Mouse (Mus musculus): ENCODE results near the gene Eif3c. TPM values are rescaled to one million over a fixed set of nuclear protein-coding genes. Genes with fewer than 3 reads are reported as not detected.

The Eif3c gene
- total and polyA plus RNA-seq, 2 experiments, result 64.1 to 79.4 TPM

DNA sequence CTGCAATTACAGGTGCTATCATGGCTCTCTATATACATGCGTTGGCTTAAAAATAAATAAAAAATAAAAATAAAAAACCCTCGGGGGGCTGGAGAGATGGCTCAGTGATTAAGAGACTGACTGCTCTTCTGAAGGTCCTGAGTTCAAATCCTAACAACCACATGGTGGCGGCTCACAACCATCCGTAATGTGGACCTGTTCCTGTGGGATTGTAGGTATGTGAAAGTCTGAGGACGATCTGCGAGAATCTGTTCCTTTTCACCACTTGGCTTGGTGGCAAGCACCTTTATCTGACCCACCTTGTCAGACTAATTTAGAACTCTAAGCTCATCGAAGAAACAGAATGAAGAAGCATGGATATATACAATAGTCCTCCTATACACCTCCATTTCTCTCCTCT is 66.8 kb downstream of the Eif3c start:
- Histone ChIP-seq H3K4me3 (ENCODE audit: insufficient read depth, low read depth, low read length) (no peak overlapping the region), H3K4me1 (ENCODE audit: control insufficient read depth, insufficient read depth, low read length) (no peaks in the 10 kb centered on the region; the same call in 1 of the 2 replicates), H3K9ac (ENCODE audit: low read depth, low read length) (no peak overlapping the region), H3K27ac (replicated peaks; ENCODE audit: insufficient read depth, low read depth, low read length) (no peak overlapping the region), H3K36me3 (ENCODE audit: control insufficient read depth, insufficient read depth, low read length) (peaks cover 61% of the 10 kb centered on the region), H3K27me3 (ENCODE audit: control insufficient read depth, insufficient read depth, low read length) (no peaks in the 10 kb centered on the region), H3K79me2 (ENCODE audit: control insufficient read depth, insufficient read depth, low read length) (peaks cover 4% of the 10 kb centered on the region; the same call in 1 of the 2 replicates)
- TF ChIP-seq POLR2A (IDR thresholded peaks at IDR 0.05; ENCODE audit: extremely low read depth, insufficient read depth, low read length) (no peak), CTCF (IDR thresholded peaks at IDR 0.05; ENCODE audit: low read depth, low read length) (no peak)
- 96% methylated on average over 7 of the region's 7 CpGs for WGBS
- DNase-seq (ENCODE audit: extremely low read depth, low read depth, low spot score), result no peak

DNA sequence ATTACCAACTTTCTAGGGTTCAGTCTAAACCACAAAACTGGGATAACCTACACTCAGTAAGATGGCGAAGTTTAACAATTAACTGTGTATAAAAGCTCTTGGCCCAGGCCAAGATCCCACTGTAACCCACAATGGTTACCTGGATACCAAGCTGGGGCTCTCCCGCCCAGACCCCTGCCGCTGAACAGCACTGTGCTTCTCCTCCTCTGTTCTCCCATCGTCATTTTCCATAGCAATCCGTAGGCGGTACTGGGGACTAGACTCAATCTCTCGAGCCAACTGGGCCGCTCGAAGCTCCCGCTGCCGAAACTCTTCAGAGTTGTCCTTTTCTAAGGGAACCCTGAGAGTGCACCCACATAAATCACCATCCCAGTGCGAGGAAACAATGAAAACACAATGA is 68.2 kb downstream of the Eif3c start:
- H3K9ac ChIP-seq (ENCODE audit: low read depth, low read length), result no peak overlapping the region
- peaks cover 73% of the 10 kb centered on the region for H3K36me3 ChIP-seq (ENCODE audit: control insufficient read depth, insufficient read depth, low read length)
- WGBS, result 92% methylated on average over 12 of the region's 12 CpGs
- H3K79me2 ChIP-seq (ENCODE audit: control insufficient read depth, insufficient read depth, low read length), result peaks cover 4% of the 10 kb centered on the region; the same call in 1 of the 2 replicates
- DNase-seq (ENCODE audit: extremely low read depth, low read depth, low spot score), result no peak
- TF ChIP-seq POLR2A (IDR thresholded peaks at IDR 0.05; ENCODE audit: extremely low read depth, insufficient read depth, low read length) (no peak), CTCF (IDR thresholded peaks at IDR 0.05; ENCODE audit: low read depth, low read length) (no peak)
- no peak overlapping the region for H3K4me3 ChIP-seq (ENCODE audit: insufficient read depth, low read depth, low read length)
- H3K27ac ChIP-seq (replicated peaks; ENCODE audit: insufficient read depth, low read depth, low read length), result no peak overlapping the region
- H3K27me3 ChIP-seq (ENCODE audit: control insufficient read depth, insufficient read depth, low read length), result no peaks in the 10 kb centered on the region
- no peaks in the 10 kb centered on the region; the same call in 1 of the 2 replicates for H3K4me1 ChIP-seq (ENCODE audit: control insufficient read depth, insufficient read depth, low read length)

DNA sequence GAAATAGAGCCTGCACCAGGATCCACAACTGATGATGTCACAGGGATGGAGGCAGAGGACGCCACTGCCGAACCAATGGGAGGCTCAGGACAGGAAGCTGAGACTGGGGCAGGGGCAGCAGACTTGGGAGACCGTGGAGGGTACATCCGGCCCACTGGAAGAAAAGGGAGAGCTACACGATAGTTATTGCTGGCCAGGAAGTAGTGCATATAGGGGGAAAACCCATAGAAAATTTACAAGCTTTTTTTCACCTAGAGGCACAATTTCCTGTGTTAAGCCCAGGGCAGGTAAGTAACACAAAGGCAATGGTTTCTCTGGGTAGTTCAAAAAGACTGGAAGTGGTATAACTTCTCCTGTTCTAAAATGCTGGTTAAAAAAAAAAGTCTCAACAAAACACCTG is 69.7 kb downstream of the Eif3c start:
- H3K79me2 ChIP-seq (ENCODE audit: control insufficient read depth, insufficient read depth, low read length), result 0 out of 2 replicates have a peak, but pooled peaks cover 4% of the 10 kb centered on the region
- WGBS, result 83% methylated on average over 5 of the region's 5 CpGs
- H3K27ac ChIP-seq (replicated peaks; ENCODE audit: insufficient read depth, low read depth, low read length), result no peak overlapping the region
- no peaks in the 10 kb centered on the region for H3K27me3 ChIP-seq (ENCODE audit: control insufficient read depth, insufficient read depth, low read length)
- peaks cover 79% of the 10 kb centered on the region for H3K36me3 ChIP-seq (ENCODE audit: control insufficient read depth, insufficient read depth, low read length)
- no peak overlapping the region for H3K4me3 ChIP-seq (ENCODE audit: insufficient read depth, low read depth, low read length)
- no peak overlapping the region for H3K9ac ChIP-seq (ENCODE audit: low read depth, low read length)
- no peak for DNase-seq (ENCODE audit: extremely low read depth, low read depth, low spot score)
- no peaks in the 10 kb centered on the region for H3K4me1 ChIP-seq (ENCODE audit: control insufficient read depth, insufficient read depth, low read length)
- TF ChIP-seq CTCF (IDR thresholded peaks at IDR 0.05; ENCODE audit: low read depth, low read length), result no peak
- no peak for TF ChIP-seq POLR2A (IDR thresholded peaks at IDR 0.05; ENCODE audit: extremely low read depth, insufficient read depth, low read length)

Other genes with a start within 250 kb of the Eif3c start
- gene Lat, start 196.8 kb downstream of the Eif3c start, total RNA-seq (2014; rRNA removed), result 0.46 and 1.3 TPM in 2 replicates
- gene Lat, start 196.8 kb downstream of the Eif3c start, polyA plus RNA-seq (2012; rRNA removed), result 1.4 TPM in 2 replicates
- 14.5 and 28.4 TPM in 2 replicates for gene Spns1, start 189.0 kb downstream of the Eif3c start, total RNA-seq (2014; rRNA removed)
- 62.8 and 74.8 TPM in 2 replicates for gene Spns1, start 189.0 kb downstream of the Eif3c start, polyA plus RNA-seq (2012; rRNA removed)
- gene Nfatc2ip, start 169.7 kb downstream of the Eif3c start, total RNA-seq (2014; rRNA removed), result 1.3 and 1.7 TPM in 2 replicates
- 2.1 and 2.8 TPM in 2 replicates for gene Nfatc2ip, start 169.7 kb downstream of the Eif3c start, polyA plus RNA-seq (2012; rRNA removed)
- 0.18 and 0.87 TPM in 2 replicates for gene Cd19, start 151.5 kb downstream of the Eif3c start, total RNA-seq (2014; rRNA removed)
- gene Cd19, start 151.5 kb downstream of the Eif3c start, polyA plus RNA-seq (2012; rRNA removed), result 0.47 and 1.7 TPM in 2 replicates
- 6.5 and 8.6 TPM in 2 replicates for gene Rabep2, start 137.7 kb downstream of the Eif3c start, total RNA-seq (2014; rRNA removed)
- 9.8 and 15.1 TPM in 2 replicates for gene Rabep2, start 137.7 kb downstream of the Eif3c start, polyA plus RNA-seq (2012; rRNA removed)
- gene Atp2a1, start 103.3 kb downstream of the Eif3c start, total RNA-seq (2014; rRNA removed), result 5.0 TPM in 1 of 2 replicates, not detected in the other
- 0.21 and 0.34 TPM in 2 replicates for gene Atp2a1, start 103.3 kb downstream of the Eif3c start, polyA plus RNA-seq (2012; rRNA removed)
- gene Sh2b1, start 91.0 kb downstream of the Eif3c start, total RNA-seq (2014; rRNA removed), result 4.6 and 7.7 TPM in 2 replicates
- gene Sh2b1, start 91.0 kb downstream of the Eif3c start, polyA plus RNA-seq (2012; rRNA removed), result 36.2 and 43.1 TPM in 2 replicates
- 90.8 and 94.4 TPM in 2 replicates for gene Tufm, start 79.0 kb downstream of the Eif3c start, total RNA-seq (2014; rRNA removed)
- gene Tufm, start 79.0 kb downstream of the Eif3c start, polyA plus RNA-seq (2012; rRNA removed), result 163 TPM in 2 replicates
- gene Atxn2l, start 63.0 kb downstream of the Eif3c start, total RNA-seq (2014; rRNA removed), result 4.6 and 6.4 TPM in 2 replicates
- gene Atxn2l, start 63.0 kb downstream of the Eif3c start, polyA plus RNA-seq (2012; rRNA removed), result 42.9 and 81.3 TPM in 2 replicates
- gene Apobr, start 18.5 kb upstream of the Eif3c start, total RNA-seq (2014; rRNA removed), result 0.74 and 1.6 TPM in 2 replicates
- gene Apobr, start 18.5 kb upstream of the Eif3c start, polyA plus RNA-seq (2012; rRNA removed), result 0.58 and 1.0 TPM in 2 replicates
- 7.1 and 9.5 TPM in 2 replicates for gene Cln3, start 19.4 kb upstream of the Eif3c start, total RNA-seq (2014; rRNA removed)
- 40.9 and 57.0 TPM in 2 replicates for gene Cln3, start 19.4 kb upstream of the Eif3c start, polyA plus RNA-seq (2012; rRNA removed)
- not detected in 2 replicates for gene Il27, start 28.5 kb upstream of the Eif3c start, total RNA-seq (2014; rRNA removed)
- gene Il27, start 28.5 kb upstream of the Eif3c start, polyA plus RNA-seq (2012; rRNA removed), result 0.31 TPM in 1 of 2 replicates, not detected in the other
- gene Nupr1, start 64.5 kb upstream of the Eif3c start, total RNA-seq (2014; rRNA removed), result 3.0 and 3.2 TPM in 2 replicates
- gene Nupr1, start 64.5 kb upstream of the Eif3c start, polyA plus RNA-seq (2012; rRNA removed), result 1.2 TPM in 2 replicates
- gene Sgf29, start 82.9 kb upstream of the Eif3c start, total RNA-seq (2014; rRNA removed), result 7.7 and 10.7 TPM in 2 replicates
- 34.7 and 54.2 TPM in 2 replicates for gene Sgf29, start 82.9 kb upstream of the Eif3c start, polyA plus RNA-seq (2012; rRNA removed)
- 661 and 727 TPM in 2 replicates for gene Sult1a1, start 110.0 kb upstream of the Eif3c start, total RNA-seq (2014; rRNA removed)
- 566 and 586 TPM in 2 replicates for gene Sult1a1, start 110.0 kb upstream of the Eif3c start, polyA plus RNA-seq (2012; rRNA removed)
- gene Bola2, start 129.0 kb upstream of the Eif3c start, total RNA-seq (2014; rRNA removed), result 15.6 and 20.5 TPM in 2 replicates
- gene Bola2, start 129.0 kb upstream of the Eif3c start, polyA plus RNA-seq (2012; rRNA removed), result 35.6 and 37.7 TPM in 2 replicates
- 4.1 and 4.6 TPM in 2 replicates for gene Slx1b, start 129.4 kb upstream of the Eif3c start, total RNA-seq (2014; rRNA removed)
- gene Slx1b, start 129.4 kb upstream of the Eif3c start, polyA plus RNA-seq (2012; rRNA removed), result 11.3 and 15.4 TPM in 2 replicates
- 7.7 and 9.0 TPM in 2 replicates for gene Coro1a, start 141.4 kb upstream of the Eif3c start, total RNA-seq (2014; rRNA removed)
- gene Coro1a, start 141.4 kb upstream of the Eif3c start, polyA plus RNA-seq (2012; rRNA removed), result 10.6 and 22.7 TPM in 2 replicates
- 10.4 and 14.8 TPM in 2 replicates for gene Mapk3, start 193.2 kb upstream of the Eif3c start, total RNA-seq (2014; rRNA removed)
- gene Mapk3, start 193.2 kb upstream of the Eif3c start, polyA plus RNA-seq (2012; rRNA removed), result 68.7 and 70.7 TPM in 2 replicates
- 0.46 and 2.3 TPM in 2 replicates for gene Gdpd3, start 199.9 kb upstream of the Eif3c start, total RNA-seq (2014; rRNA removed)
- 8.0 and 9.0 TPM in 2 replicates for gene Gdpd3, start 199.9 kb upstream of the Eif3c start, polyA plus RNA-seq (2012; rRNA removed)
- 26.4 and 35.2 TPM in 2 replicates for gene Ypel3, start 210.5 kb upstream of the Eif3c start, total RNA-seq (2014; rRNA removed)
- 119 and 144 TPM in 2 replicates for gene Ypel3, start 210.5 kb upstream of the Eif3c start, polyA plus RNA-seq (2012; rRNA removed)
- 0.13 and 0.18 TPM in 2 replicates for gene Tbx6, start 215.1 kb upstream of the Eif3c start, total RNA-seq (2014; rRNA removed)
- 0.71 and 1.1 TPM in 2 replicates for gene Tbx6, start 215.1 kb upstream of the Eif3c start, polyA plus RNA-seq (2012; rRNA removed)
- 45.8 and 52.8 TPM in 2 replicates for gene Ppp4c, start 226.1 kb upstream of the Eif3c start, total RNA-seq (2014; rRNA removed)
- gene Ppp4c, start 226.1 kb upstream of the Eif3c start, polyA plus RNA-seq (2012; rRNA removed), result 81.2 and 97.2 TPM in 2 replicates
- not detected in 2 replicates for gene Fam57b, start 231.3 kb upstream of the Eif3c start, total RNA-seq (2014; rRNA removed)
- 0.06 and 0.44 TPM in 2 replicates for gene Fam57b, start 231.3 kb upstream of the Eif3c start, polyA plus RNA-seq (2012; rRNA removed)